Mouse (Mus musculus) liver, postnatal 0 days (tissue): Measurements from ENCODE around the gene Noxo1.

Experiments
- CTCF ChIP-seq: sonication (generic); IDR thresholded peaks from 2 replicates; pipeline ENCODE4 v1.5.1; 2016; ENCODE audit warnings: antibody characterized with exemption, low read depth
- EP300 ChIP-seq: IDR thresholded peaks from 2 replicates; pipeline ENCODE4 v1.6.1; 2016; ENCODE audit warnings: antibody characterized with exemption, low read depth, mild to moderate bottlenecking

GRCm38 (mm10) chr17:24654969-24655368, 41.1 kb upstream of the Noxo1 start:
- TF ChIP-seq CTCF (no peak), EP300 (no peak)
